Mouse (Mus musculus): Measurements from ENCODE around the gene Cox6a1. TPM values are rescaled to one million over a fixed set of nuclear protein-coding genes. Genes with fewer than 3 reads are reported as not detected.

The Cox6a1 gene
- total RNA-seq, 1 experiment from 2014 or later: 79.8 TPM

DNA sequence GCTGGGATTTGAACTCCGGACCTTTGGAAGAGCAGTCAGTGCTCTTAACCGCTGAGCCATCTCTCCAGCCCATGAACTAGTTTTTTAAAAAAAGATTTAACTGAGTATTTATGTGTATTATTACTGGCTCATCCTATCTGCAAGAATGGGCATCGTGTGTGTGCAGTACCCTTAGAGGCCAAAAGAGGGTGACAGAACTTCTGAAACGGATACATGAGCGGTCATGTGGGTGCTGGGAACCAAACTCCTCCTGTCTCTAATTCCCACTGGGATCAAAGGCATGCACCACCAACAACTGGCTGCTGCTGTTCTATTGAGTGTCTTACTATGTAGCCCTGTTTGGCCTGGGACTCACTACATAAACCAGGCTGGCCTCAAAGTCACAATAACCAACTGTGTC, 2.6 kb upstream of the Cox6a1 start:
- no peak for ATAC-seq (replicated peaks; ENCODE audit: low read depth, poor library complexity, severe bottlenecking)

- peak; percentile 26 for ATAC-seq (replicated peaks; ENCODE audit: low read depth, poor library complexity, severe bottlenecking)
Observed at GRCm38 (mm10) chr5:115349225-115349555, 409 bp upstream of the Cox6a1 start.

DNA sequence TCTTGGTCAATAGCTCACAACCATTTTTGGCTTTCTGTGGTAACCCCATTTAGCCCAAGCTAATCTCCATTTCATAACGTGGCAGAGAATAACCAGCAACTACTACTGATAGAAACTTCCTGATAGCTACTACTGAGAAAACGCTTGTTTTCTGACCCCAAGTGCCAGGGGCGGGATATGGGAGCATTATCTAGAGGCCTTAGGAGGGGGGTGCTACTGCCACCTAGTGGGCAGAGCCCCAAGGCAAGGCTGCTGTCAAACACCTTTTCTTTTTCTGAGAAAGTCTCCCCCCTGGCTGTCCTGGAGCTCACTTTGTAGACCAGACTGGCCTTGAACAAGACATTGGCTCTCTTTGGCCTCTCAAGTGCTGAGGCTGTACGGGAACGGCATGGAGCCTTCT, 1.2 kb downstream of the Cox6a1 start:
- peak; percentile 72 for ATAC-seq (replicated peaks; ENCODE audit: low read depth, poor library complexity, severe bottlenecking)

GRCm38 (mm10) chr5:115341314-115342165, 7.2 kb downstream of the Cox6a1 start:
- ATAC-seq (replicated peaks; ENCODE audit: low read depth, poor library complexity, severe bottlenecking): peak; percentile 61; the same call in 1 of the 2 replicates

DNA sequence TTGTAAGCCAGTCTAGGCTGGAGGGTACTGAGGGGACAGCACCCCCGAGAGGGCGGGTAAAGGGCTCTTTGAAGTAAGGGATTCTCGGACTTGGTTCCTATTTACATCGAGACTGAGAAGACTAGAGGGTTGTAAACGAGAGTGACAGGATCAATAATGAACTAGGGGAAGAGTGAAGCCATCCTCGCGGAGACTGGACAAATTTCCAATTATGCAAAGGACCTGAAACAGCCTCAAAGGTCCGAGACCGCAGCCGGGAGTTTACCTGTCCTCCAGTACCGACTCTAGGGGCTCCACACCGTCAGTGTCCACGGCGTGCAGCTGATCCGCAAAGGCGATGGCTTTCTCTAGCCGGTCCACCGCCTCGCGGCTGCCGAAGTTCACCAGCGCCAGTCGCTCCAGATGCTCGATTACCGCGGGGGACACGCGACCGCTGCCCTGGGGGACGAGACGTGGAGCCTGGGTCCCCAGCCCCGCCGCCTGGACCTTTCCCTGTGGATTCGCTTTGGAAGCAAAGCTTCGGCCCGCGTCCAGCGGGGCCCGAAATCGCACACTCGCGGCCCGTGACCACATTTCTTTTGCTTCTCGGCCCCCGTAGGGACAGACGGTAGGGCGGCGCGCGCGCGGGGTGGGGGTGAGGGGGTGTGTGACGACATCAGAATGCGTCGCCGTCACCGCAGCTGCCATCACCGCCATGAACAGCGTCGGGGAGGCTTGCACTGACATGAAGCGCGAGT, 8.0 kb downstream of the Cox6a1 start, which contains the start of the genes Gatc and Triap1:
TSS of gene Gatc (minus strand) at position 602 of the 737 bp plus-strand sequence.
TSS of gene Triap1 (plus strand) at position 649 of the 737 bp plus-strand sequence.
- peak; percentile 87 for ATAC-seq (replicated peaks; ENCODE audit: low read depth, poor library complexity, severe bottlenecking)

DNA sequence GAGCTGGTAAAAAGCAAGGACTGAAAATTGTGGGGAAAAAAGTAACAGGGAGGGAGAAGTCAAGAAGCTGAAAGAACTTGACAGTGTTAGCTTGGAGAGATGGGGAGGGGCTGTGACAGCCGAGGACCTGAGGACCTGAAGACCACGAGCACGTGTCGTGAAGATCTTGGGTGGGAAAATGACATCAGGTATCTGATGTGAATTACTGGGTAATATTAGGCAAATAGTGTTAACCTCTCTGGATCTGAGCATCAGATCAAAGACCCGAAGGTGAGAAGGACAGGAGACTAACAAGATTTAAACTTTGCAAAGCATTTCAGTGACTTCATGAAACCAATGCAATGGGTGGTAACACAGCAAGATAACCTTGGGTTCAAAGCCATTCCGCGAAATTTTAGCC, 8.8 kb downstream of the Cox6a1 start:
- no peak for ATAC-seq (replicated peaks; ENCODE audit: low read depth, poor library complexity, severe bottlenecking)

DNA sequence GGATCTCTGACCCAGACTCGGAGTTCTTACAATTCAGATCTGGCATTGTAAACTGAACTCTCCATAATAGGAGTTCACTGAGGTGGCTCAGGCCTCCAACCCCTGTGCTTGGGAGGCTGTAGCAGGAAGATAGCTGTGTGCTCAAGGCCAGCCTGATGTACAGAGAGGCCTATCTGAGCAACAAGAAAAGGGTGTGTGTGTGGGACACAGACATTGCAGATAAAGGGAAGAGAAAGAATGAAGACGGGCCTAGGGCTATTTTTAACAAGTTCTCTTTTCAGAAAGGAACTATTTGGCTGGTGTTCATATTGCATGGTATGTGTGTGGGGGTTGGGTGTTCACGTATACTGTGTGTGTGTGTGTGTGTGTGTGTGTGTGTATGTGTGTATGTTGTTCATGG, 15.2 kb downstream of the Cox6a1 start:
- peak; percentile 55; the same call in 1 of the 2 replicates for ATAC-seq (replicated peaks; ENCODE audit: low read depth, poor library complexity, severe bottlenecking)

- no peak for ATAC-seq (replicated peaks; ENCODE audit: low read depth, poor library complexity, severe bottlenecking)
Observed at GRCm38 (mm10) chr5:115330955-115331354, 17.8 kb downstream of the Cox6a1 start.

- ATAC-seq (replicated peaks; ENCODE audit: low read depth, poor library complexity, severe bottlenecking): no peak
Observed at GRCm38 (mm10) chr5:115327610-115328548, 20.9 kb downstream of the Cox6a1 start.

- ATAC-seq (replicated peaks; ENCODE audit: low read depth, poor library complexity, severe bottlenecking): peak; percentile 97
Observed at GRCm38 (mm10) chr5:115326875-115327609, 21.7 kb downstream of the Cox6a1 start, which contains the start of gene Srsf9. Srsf9 (plus strand) TSS chr5:115327177.

DNA sequence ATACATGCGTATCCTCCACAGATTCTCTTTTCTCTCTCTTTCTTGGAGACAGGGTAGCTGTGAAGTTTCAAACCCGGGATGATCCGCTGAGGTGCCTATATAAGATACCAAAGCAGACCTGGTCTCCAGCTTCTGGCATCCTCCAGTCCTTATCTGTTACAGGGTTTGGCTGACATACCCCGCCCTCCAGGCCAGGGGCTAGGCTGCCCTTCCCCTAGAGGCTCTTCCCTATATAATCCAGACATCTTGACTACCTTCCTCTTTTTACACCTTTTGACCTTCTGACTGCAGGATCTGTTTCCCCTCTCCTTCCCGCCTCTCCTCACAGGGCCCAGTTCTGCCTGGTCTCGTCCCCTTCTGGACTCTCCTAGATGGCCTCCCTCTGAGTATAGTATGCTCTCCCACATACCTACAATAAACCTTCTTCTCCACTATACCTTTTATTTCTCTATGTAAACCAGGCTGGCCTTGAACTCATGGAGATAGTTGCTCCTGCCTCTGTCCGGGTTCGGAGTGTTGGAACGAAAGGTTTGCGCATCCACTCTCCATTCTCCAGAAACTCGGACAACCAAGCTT, 22.4 kb downstream of the Cox6a1 start:
- ATAC-seq (replicated peaks; ENCODE audit: low read depth, poor library complexity, severe bottlenecking): peak; percentile 27

GRCm38 (mm10) chr5:115319004-115319940, 29.5 kb downstream of the Cox6a1 start:
- ATAC-seq (replicated peaks; ENCODE audit: low read depth, poor library complexity, severe bottlenecking): peak; percentile 95

DNA sequence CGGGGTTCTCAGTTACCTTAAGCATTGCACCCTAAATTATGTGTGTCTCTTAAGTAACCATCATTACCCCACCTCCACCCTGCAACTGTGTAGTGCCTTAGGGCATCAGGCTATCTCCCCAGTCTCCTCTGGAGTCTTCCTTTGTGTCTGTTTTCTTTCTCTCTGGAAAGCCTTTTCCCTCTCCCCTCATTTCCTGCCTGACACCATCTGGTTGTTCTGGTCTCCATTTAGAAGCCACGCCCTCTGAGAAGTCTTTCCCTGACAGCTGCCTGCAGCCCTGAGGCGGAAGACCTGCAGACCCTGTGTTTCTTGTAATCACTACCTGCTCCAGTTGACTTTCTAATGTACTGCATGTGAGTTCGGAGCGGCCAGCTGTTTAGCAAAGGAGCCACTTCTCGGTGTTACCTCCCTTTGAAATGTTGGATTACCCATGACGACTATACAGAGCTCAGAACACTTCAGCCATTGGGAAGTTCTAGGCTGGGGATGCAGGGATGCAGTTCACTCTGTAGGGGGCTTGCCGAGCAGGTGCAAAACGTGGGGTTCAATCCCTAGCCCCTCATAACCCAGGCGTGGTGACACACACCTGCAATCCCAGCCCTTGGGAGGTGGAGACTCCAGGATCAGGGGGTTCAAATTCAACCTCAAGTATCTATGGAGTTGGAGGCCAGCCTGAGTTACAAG, 31.0 kb downstream of the Cox6a1 start:
- no peak for ATAC-seq (replicated peaks; ENCODE audit: low read depth, poor library complexity, severe bottlenecking)

- no peak for ATAC-seq (replicated peaks; ENCODE audit: low read depth, poor library complexity, severe bottlenecking)
Observed at GRCm38 (mm10) chr5:115316968-115317644, 31.7 kb downstream of the Cox6a1 start.

DNA sequence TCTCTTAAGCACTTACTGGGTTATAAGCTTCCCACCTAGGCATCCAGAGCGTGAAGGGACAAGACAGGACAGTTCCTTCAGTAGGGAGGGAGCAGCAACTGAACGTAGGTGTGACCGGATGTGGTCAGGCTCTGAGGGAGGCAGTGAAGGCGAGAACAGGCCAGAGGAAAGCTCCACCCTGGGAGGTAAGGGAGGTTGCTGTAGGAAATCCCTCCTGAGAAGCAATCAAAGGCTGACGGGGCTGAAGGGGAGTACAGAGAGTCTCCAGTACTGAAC, 35.2 kb downstream of the Cox6a1 start:
- ATAC-seq (replicated peaks; ENCODE audit: low read depth, poor library complexity, severe bottlenecking): no peak

- peak; percentile 93 for ATAC-seq (replicated peaks; ENCODE audit: low read depth, poor library complexity, severe bottlenecking)
Observed at GRCm38 (mm10) chr5:115312816-115313667, 35.7 kb downstream of the Cox6a1 start.
